Mouse (Mus musculus) hindbrain, embryonic 13.5 days (tissue): Measurements from ENCODE around the gene Fcna. TPM values are rescaled to one million over a fixed set of nuclear protein-coding genes. Genes with fewer than 3 reads are reported as not detected.
A peak's percentile ranks its signal among the peaks of the same experiment; 100 is the strongest.

Experiments used
- ATAC-seq: fragments of 200-750 bp; cut with Nextera tagmentation; 2 replicates; pipeline ENCODE4 v1.8.0; 2017; ENCODE audit warnings: moderate TSS enrichment; ENCODE audit not compliant: low FRiP score
- H3K27ac ChIP-seq: fragments of 300-500 bp; sonication (generic); 2 replicates; pipeline ENCODE4 v1.5.1; 2015; ENCODE audit warnings: inconsistent platforms, mild to moderate bottlenecking, moderate library complexity
- H3K27me3 ChIP-seq: fragments of 300-500 bp; sonication (generic); 2 replicates; pipeline ENCODE4 v1.6.1; 2015; ENCODE audit warnings: mild to moderate bottlenecking, inconsistent platforms
- H3K36me3 ChIP-seq: fragments of 300-500 bp; sonication (generic); 2 replicates; pipeline ENCODE4 v1.6.1; 2015; ENCODE audit warnings: mild to moderate bottlenecking, inconsistent platforms
- H3K4me1 ChIP-seq: fragments of 300-500 bp; sonication (generic); replicated peaks from 2 replicates; pipeline ENCODE4 v1.6.1; 2015; ENCODE audit warnings: inconsistent platforms
- H3K4me2 ChIP-seq: fragments of 300-500 bp; sonication (generic); 2 replicates; pipeline ENCODE4 v1.6.1; 2015; ENCODE audit warnings: inconsistent platforms, mild to moderate bottlenecking, moderate library complexity
- H3K4me3 ChIP-seq: fragments of 300-500 bp; sonication (generic); 2 replicates; pipeline ENCODE4 v1.5.1; 2015; ENCODE audit warnings: mild to moderate bottlenecking, inconsistent platforms
- H3K9ac ChIP-seq: fragments of 300-500 bp; sonication (generic); 2 replicates; pipeline ENCODE4 v1.6.1; 2015; ENCODE audit warnings: mild to moderate bottlenecking, inconsistent platforms
- H3K9me3 ChIP-seq: fragments of 300-500 bp; sonication (generic); 2 replicates; pipeline ENCODE4 v1.6.1; 2016; ENCODE audit warnings: inconsistent platforms
- WGBS: fragments of 180-500 bp; shearing (Covaris S2); methylation state at CpG from one replicate; pipeline ENCODE4 v1.1.7; 2015; 5-methylcytosine and 5-hydroxymethylcytosine counted together
- polyA plus RNA-seq: library from polyadenylated mRNA; unstranded; fragments of >200 nt; fragmentation: Nextera tagmentation; extraction: Ambion mirVana; gene quantifications from 2 replicates; pipeline ENCODE4 v1.2.1, GENCODE M21; 2015

Fcna gene
- polyA plus RNA-seq, 1 experiment from 2014 or later, result 3.3 TPM

DNA sequence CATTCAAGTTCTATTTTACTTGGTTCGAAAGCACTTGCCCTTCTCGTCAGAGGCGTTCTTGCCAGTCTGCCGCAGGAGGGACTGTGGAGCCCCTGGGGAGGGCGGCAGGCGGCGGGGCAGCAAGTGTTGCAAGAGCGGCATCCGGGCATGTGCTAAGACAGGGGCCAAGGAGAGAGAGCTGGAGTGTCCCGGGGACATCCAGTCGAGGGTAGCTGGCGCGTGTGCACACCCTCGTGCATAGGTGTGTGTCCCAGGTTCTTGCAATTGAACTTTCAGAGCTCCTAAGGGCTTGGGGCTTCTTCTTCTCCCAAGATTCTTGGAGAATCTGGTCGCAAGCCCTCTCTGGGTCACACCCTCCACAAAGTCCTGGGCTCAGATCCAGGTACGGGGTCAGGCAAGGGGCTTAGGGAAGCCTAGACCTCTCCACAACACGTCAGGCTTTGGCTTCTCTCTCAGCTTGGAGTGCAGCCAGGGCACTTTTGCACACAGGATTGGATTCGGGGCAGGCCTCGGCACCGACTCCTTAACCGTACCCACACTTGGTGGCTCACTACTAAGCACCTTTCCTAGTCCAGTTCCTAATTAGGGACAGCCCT, 52.3 kb downstream of the Fcna start:
- H3K4me3 ChIP-seq, result peak overlapping the region; percentile 64
- H3K9ac ChIP-seq, result peak overlapping the region; percentile 81
- peaks cover 50% of the 10 kb centered on the region for H3K27me3 ChIP-seq
- peak overlapping the region; percentile 91 for H3K27ac ChIP-seq
- ATAC-seq, result no peak
- H3K4me1 ChIP-seq, result peaks cover 64% of the 10 kb centered on the region
- H3K9me3 ChIP-seq, result no peaks in the 10 kb centered on the region
- peaks cover 15% of the 10 kb centered on the region for H3K36me3 ChIP-seq
- H3K4me2 ChIP-seq, result peak overlapping the region; percentile 96
- WGBS, result 10% methylated on average over 21 of the region's 21 CpGs

Other genes with a start within 250 kb of the Fcna start
- 2.6 and 3.6 TPM in 2 replicates for gene Entpd2, start 232.2 kb downstream of the Fcna start, polyA plus RNA-seq
- gene Npdc1, start 228.7 kb downstream of the Fcna start, polyA plus RNA-seq, result 411 and 423 TPM in 2 replicates
- 0.19 TPM in 1 of 2 replicates, not detected in the other for gene Fut7, start 204.8 kb downstream of the Fcna start, polyA plus RNA-seq
- gene Abca2, start 199.3 kb downstream of the Fcna start, polyA plus RNA-seq, result 10.0 and 11.6 TPM in 2 replicates
- gene Clic3, start 171.2 kb downstream of the Fcna start, polyA plus RNA-seq, result 3.4 and 3.7 TPM in 2 replicates
- gene Paxx, start 166.9 kb downstream of the Fcna start, polyA plus RNA-seq, result 91.6 and 98.8 TPM in 2 replicates
- 50.3 and 50.5 TPM in 2 replicates for gene Ptgds, start 158.0 kb downstream of the Fcna start, polyA plus RNA-seq
- not detected in 2 replicates for gene Lcn12, start 134.1 kb downstream of the Fcna start, polyA plus RNA-seq
- 119 and 125 TPM in 2 replicates for gene Fbxw5, start 127.3 kb downstream of the Fcna start, polyA plus RNA-seq
- 5.4 and 5.5 TPM in 2 replicates for gene C8g, start 126.3 kb downstream of the Fcna start, polyA plus RNA-seq
- 21.1 and 21.2 TPM in 2 replicates for gene Traf2, start 81.1 kb downstream of the Fcna start, polyA plus RNA-seq
- 409 and 436 TPM in 2 replicates for gene Edf1, start 70.2 kb downstream of the Fcna start, polyA plus RNA-seq
- gene Mamdc4, start 53.2 kb downstream of the Fcna start, polyA plus RNA-seq, result 2.3 and 2.6 TPM in 2 replicates
- 179 and 182 TPM in 2 replicates for gene Phpt1, start 52.8 kb downstream of the Fcna start, polyA plus RNA-seq
- gene Ajm1, start 46.3 kb downstream of the Fcna start, polyA plus RNA-seq, result 8.1 and 8.2 TPM in 2 replicates
- gene Rabl6, start 19.5 kb downstream of the Fcna start, polyA plus RNA-seq, result 67.9 and 75.5 TPM in 2 replicates
- 0.21 and 0.25 TPM in 2 replicates for gene Ccdc183, start 10.4 kb downstream of the Fcna start, polyA plus RNA-seq
- gene Tmem141, start 6.0 kb downstream of the Fcna start, polyA plus RNA-seq, result 35.0 and 42.2 TPM in 2 replicates
- not detected in 2 replicates for gene Lcn8, start 25.1 kb upstream of the Fcna start, polyA plus RNA-seq
- gene Lcn5, start 29.9 kb upstream of the Fcna start, polyA plus RNA-seq, result not detected in 2 replicates
- gene Lcn6, start 48.8 kb upstream of the Fcna start, polyA plus RNA-seq, result not detected in 2 replicates
- gene Lcn10, start 54.7 kb upstream of the Fcna start, polyA plus RNA-seq, result not detected in 2 replicates
- not detected in 2 replicates for gene Obp2a, start 72.0 kb upstream of the Fcna start, polyA plus RNA-seq
- 126 and 129 TPM in 2 replicates for gene Bmyc, start 78.7 kb upstream of the Fcna start, polyA plus RNA-seq
- not detected in 2 replicates for gene Obp2b, start 109.0 kb upstream of the Fcna start, polyA plus RNA-seq
- gene Lcn3, start 137.5 kb upstream of the Fcna start, polyA plus RNA-seq, result not detected in 2 replicates
- not detected in 2 replicates for gene Lcn11, start 149.0 kb upstream of the Fcna start, polyA plus RNA-seq
- gene Gm13539, start 154.2 kb upstream of the Fcna start, polyA plus RNA-seq, result not detected in 2 replicates
- not detected in 2 replicates for gene Glt6d1, start 187.8 kb upstream of the Fcna start, polyA plus RNA-seq
- gene Lcn9, start 195.1 kb upstream of the Fcna start, polyA plus RNA-seq, result not detected in 2 replicates
- gene Sohlh1, start 219.2 kb upstream of the Fcna start, polyA plus RNA-seq, result not detected in 2 replicates
- gene Kcnt1, start 235.7 kb upstream of the Fcna start, polyA plus RNA-seq, result 11.1 TPM in 2 replicates